Mouse (Mus musculus) kidney, postnatal 10 days (tissue): ENCODE results near the gene Klf11.
"Not testable (repeated sequence)": the region's sequence is repeated elsewhere in the genome, so short reads cannot be mapped to it uniquely, and the experiment has no call there.

Source experiments
- DNase-seq: peaks from one replicate; pipeline ENCODE4 v3.0.0; 2021; ENCODE audit warnings: mixed read lengths

Klf11 gene

DNA sequence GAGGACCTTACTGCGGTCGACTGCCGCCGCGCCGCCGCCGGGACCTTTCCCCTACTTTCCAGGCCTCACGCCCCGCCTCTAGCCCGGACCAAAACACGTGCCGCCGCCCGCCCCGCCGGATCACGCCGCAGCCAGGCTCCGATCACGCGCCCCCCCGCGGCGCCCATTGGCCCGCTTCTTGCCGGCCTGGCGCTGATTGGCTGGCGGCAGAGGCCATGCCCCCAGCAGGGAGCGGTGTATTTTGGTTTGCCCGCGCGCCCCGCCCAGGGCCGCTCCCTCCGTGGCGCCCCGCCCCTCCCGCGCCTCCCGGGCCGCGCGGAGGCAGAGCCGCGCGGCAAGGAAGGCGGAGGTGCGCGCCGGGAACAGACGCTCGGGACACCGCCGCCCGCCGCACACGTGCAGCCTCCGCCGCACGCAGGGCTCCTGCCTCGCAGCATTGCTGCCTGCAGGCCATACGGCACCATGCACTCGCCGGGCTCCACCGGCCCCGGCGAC is at the start of gene Klf11:
Gene Klf11, plus strand, starts transcription at position 212 of the 495 bp plus-strand sequence.
- peak; percentile 99 for DNase-seq

GRCm38 (mm10) chr12:24603266-24603665 is 47.8 kb upstream of the Klf11 start:
- peak; percentile 91 for DNase-seq

- no peak for DNase-seq
These were observed 44.9 kb upstream of the Klf11 start for GRCm38 (mm10) chr12:24606166-24606565.

DNA sequence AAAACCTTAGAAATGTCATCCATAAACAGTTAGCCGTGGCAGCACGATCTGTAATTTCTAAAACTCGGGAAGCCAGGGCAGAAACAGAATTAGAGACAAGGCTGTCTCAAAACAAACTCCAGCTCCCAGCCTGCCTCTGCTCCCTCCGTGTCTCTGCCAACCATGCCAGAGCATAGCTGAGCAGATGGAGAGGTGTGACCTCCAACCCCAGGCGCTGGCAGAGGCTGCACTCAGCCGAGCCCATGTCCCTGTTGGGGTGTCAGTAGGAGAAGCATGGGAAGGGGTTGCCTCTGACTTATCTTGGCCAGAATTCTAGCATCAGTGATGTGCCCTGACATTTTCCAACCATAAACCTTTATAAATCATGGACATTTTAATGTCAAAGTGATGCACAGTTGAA is 38.5 kb upstream of the Klf11 start:
- DNase-seq: no peak

DNA sequence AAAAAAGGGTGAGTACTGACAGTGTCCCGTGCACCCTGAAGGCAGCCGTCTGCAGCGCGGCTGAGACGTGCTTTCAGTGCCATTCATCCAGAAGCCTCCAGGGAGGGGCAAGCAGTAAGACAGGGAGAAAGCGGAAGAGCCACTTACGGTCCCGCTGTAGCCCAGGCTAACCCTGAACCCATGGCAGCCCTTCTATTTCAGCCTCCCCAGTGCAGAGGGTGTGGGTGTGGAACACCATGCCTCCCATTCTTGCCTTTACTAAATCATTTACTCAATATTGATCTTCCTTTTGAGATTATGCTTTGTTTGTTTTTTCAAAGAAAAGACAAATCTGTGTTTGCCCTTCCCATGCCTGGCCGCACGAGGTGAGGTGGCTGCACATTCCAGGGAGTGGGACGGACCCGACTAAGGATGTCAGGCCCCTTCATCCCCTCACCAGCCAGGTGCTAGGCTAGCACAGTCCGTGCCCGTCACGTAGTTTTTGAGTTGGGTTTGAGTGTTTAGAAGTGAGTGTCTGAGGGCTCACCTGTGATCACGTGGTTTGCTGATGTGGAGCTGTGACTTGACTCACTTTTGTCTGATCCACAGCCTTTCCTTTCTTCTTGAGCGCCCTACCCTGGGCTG is 36.5 kb upstream of the Klf11 start:
- no peak for DNase-seq

DNA sequence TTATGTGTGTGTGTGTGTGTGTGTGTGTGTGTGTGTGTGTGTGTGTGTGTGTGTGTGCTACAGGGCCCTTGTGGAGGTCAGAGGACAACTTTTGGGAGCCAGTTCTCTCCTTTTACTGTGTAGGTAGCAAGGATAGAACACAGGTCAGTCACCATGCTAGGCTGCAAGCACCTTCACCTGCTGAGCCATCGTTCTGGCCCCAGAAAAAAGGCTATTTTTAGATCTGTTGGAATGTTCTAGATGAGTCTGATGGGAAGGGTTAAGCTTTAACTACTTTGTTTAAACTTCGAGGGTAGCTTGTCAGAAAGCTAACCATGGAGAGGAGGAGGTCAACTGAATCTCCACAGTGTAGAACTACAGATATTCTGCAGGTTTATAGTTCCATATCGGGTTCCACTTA is 35.9 kb upstream of the Klf11 start:
- no peak for DNase-seq

DNA sequence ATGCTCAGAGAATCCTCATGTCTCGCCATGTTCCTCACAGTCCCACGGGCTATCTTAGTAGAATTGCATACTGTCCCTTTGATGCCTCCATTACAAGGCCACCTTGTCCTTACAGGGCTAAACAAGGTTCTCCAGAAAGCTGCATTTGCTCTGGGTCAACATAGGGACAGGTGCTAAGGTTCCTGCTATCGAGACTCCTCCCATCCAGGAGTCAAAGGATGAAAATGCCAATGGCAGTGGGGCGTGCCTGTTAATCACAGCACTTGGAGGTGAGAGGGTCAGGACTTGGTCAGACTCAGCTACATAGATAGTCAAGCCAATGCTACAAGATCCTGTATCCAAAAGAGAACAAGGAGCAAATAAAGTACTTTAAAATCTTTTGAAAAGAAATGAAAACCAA is 31.6 kb upstream of the Klf11 start:
- DNase-seq: no peak

DNA sequence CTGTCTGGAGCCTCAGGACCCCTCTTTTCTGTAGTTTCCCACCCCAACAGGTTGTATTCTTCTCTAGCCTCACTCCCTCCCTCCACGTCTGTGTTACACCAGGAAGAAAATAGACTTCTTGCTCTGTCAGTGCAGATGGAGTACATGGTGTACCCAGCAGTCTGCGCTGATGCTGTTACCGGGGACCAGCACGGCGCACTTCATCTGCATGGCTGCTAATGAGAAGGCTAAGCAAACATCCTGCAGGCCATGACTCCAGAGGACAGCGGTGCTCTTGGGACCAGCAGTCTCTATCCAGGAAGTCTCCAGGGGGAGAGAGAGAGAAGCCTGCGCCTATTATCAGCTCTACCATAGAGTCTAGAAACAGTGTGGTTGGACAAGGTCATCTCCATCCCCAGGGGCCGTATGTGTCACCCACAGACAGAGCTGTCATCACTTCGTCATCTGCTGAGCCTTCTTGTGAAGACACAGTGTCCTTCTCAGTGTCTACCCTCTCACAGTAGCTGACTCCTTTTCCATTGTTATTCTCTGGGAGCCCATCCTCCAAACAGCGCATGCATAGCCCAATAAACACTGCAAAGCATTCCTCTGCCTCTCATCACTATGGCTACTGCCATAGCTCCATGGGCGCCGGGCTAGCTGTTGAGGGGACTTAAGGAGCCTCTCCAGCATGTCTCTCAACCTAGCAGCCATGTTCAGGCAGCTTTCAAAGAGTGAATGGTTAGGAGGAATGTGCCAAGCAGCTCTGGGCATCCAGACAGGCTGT is 27.4 kb upstream of the Klf11 start:
- no peak for DNase-seq

DNA sequence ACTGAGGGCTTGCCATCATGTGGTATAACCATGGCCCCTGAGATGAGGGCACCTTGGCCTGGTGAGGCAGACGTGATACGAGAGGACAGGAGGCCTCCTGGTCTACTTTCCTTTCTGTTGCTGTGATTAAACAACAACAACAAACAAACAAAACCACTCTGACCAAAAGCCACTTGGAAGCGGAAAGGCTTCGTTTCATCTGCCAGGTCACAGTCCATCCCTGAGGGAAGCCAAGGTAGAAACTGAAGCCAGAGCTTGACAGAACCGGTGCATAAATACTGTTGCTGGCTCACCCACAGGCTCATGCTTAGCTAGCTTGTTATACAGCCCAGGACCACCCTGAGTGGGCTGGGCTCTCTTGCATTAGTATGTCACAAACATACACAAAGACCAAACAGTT is 24.7 kb upstream of the Klf11 start:
- no peak for DNase-seq

DNA sequence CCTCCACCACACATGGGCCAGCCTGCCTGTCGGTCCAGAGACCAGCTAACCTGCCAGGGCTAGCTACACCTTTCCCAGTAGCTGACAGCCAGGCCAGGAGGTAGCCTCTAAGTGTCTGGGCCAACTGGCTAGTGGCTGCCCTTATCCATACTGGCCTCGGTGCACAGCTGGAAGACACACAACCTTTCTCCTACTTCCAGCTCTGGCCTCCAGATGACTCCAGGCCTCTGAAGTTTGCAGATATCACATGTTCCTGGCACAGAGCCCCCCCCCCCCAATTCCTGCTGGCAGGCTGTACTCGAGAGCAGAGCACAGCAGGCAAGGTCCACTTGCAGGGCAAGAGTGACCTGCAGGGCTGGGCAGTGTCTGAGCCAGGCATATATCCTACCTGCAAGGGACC is 23.9 kb upstream of the Klf11 start:
- no peak for DNase-seq

- peak; percentile 69 for DNase-seq
These were observed 20.9 kb upstream of the Klf11 start for GRCm38 (mm10) chr12:24630220-24630619.

GRCm38 (mm10) chr12:24632404-24632803 is 18.7 kb upstream of the Klf11 start:
- no peak for DNase-seq

GRCm38 (mm10) chr12:24633753-24634191 is 17.3 kb upstream of the Klf11 start:
- DNase-seq: no peak

GRCm38 (mm10) chr12:24634212-24634611 is 16.9 kb upstream of the Klf11 start:
- no peak for DNase-seq

- no peak for DNase-seq
These were observed 16.4 kb upstream of the Klf11 start for GRCm38 (mm10) chr12:24634648-24635047.

- DNase-seq: not testable (repeated sequence)
These were observed 12.3 kb upstream of the Klf11 start for GRCm38 (mm10) chr12:24638787-24639186.

DNA sequence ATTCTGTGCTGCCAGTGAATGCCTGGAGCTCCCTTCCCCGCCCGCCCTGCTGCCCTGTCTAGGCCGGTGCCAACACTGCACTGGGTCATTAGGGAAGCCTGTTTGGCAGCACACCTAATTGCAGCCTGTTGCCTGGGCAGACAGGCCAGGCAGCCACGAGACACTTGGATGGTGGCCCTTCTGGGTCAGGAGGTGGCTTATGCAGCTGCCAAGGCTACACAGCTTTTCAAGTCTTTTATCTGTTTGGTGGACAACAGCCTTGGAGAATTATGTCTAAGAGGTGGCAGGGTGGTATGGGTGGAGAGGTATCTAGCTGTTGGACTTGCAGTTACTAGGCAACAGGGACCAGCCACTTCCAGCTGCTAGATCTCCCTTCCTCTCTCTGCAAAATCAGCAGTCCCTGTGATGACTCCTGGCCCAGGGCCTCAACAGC is 8.7 kb upstream of the Klf11 start:
- peak; percentile 86 for DNase-seq

GRCm38 (mm10) chr12:24644125-24644571 is 6.9 kb upstream of the Klf11 start:
- no peak for DNase-seq

DNA sequence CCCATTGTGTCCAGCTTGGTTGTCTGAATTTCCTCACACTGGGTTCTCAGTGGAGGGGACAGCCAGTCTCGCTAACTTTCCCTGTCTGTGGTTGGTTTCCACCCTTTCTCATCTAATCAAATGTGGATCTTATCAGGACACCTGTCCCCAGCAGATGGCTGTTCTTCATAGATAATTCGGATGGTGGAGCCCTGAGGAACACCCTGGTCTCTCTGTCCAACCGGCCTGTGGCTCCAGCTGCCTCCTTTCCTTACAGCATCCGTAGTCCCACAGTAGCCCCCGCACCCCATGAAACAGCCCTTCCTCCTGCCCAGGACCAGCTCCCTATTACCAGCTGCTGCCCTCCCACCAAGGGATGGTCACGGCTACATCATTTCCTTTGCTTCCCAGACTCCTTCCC is 5.2 kb upstream of the Klf11 start:
- DNase-seq: no peak

DNA sequence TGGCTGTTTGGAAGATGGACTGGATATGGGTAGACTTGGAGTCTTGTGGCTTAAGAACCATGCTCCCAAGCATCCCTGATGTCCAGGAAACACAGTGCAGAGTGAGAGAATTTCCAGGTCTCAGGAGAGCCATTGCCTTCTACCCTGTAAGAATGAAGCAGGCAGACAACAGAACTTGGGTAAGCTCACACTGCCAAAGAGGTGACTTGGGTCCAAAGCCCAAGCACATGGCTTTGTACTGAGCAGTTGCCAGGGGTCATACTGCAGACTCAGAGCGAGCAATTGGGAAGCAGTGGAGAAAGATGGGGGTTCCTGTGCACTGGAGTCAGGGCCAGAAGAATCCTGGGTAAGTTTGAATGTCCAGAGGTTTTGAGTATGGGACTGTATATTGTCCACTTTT is 3.0 kb upstream of the Klf11 start:
- DNase-seq: no peak

DNA sequence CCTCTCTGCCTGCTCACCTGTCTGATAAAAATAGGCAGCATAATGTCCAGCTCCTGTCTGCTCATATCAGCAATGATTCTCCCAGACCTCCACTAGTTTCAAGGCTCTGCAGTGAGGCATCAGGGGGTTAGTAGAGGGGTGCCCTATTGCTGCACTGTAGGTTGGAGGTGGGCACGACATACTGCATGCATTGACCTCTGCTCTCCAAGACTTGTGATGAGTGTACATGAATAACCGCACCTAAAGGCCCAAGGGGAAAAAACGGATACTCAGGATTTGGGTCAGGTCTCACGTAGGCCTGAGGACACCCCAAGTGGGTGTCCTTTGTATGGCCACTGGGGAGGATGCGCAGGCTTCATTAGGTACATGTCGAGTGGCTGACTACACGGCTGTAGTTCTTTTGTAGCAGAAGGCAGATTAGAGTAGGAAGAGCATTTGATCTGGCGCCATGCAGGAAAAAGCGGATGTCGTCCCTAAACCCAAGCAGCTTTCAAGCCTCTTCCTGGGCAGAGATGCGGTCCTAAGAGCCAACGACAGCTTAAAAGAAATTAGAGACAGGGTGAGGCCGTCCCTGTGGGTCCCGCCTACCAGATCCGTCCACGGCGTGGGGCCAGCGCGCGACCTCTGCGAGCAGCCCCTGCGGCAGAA is 535 bp upstream of the Klf11 start:
- DNase-seq: no peak

GRCm38 (mm10) chr12:24651642-24652342 is 718 bp downstream of the Klf11 start:
- peak; percentile 99 for DNase-seq
